Mouse (Mus musculus) layer of hippocampus, adult 9-10 months (tissue): Measurements from ENCODE around the gene Trpc7.

Experiments used
- DNase-seq: peaks from one replicate; pipeline ENCODE4 v3.0.0; 2022; ENCODE audit warnings: low spot score

The Trpc7 gene

GRCm38 (mm10) chr13:56895893-56896292 lies at the start of gene Trpc7:
Gene Trpc7 (minus strand): TSS chr13:56895993.
- DNase-seq: no peak

GRCm38 (mm10) chr13:56939261-56939660 lies 43.5 kb upstream of the Trpc7 start:
- no peak for DNase-seq

DNA sequence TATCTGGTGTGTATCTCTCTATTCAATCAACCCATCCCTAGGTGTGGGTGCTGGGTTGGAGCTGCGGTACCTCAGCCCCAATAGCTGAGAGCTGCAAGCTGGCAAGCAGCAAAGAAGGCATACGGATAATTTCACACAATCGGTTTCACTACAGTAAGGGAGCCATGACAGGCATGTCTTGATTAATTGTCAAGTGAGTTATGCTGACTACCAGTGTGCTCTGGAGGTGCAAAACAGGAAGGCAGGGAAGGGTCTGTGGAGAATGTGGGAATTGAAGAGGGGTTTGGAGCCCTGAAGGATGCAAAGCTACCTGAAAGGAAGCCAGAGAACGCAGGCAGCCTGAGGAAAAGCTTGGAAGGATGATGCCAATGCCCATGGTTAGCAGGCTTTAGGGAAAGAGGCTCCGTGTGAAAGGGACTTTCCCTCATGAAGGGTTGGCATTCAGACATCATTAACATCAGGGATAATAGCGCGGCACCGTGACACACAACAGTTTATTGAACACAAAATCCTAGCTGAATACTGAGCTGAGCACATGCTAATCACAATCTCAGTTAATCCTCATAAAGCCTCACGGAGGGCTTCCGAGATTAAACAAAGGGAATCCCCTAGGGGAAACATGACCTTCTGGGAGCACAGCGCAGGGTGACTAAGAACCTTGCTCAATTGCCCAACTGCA lies 38.2 kb upstream of the Trpc7 start:
- no peak for DNase-seq

- no peak for DNase-seq
These were observed 34.6 kb upstream of the Trpc7 start for GRCm38 (mm10) chr13:56930421-56930820.

- no peak for DNase-seq
These were observed 27.2 kb upstream of the Trpc7 start for GRCm38 (mm10) chr13:56922976-56923375.

GRCm38 (mm10) chr13:56921251-56921650 lies 25.5 kb upstream of the Trpc7 start:
- no peak for DNase-seq

GRCm38 (mm10) chr13:56914721-56915120 lies 18.9 kb upstream of the Trpc7 start:
- DNase-seq: no peak

DNA sequence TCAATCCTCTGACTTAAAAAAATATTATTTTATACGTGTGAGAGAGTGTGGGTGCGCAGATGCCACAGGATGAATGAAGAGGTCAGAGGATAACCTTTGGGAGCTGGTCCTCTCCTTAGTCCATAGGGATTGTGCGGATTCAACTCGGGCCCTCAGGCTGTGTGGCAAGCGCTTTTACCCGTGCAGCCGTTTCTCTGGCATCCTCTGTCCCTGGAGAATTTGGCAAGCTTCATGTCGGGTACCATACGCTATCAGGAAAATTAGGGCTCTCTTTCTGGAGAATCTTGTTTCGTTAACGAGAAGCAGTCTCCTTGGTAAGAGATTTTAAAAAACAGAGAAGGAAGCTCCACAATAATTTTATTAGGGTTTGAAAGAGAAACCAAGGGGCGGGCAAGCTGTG lies 15.3 kb upstream of the Trpc7 start:
- DNase-seq: no peak

DNA sequence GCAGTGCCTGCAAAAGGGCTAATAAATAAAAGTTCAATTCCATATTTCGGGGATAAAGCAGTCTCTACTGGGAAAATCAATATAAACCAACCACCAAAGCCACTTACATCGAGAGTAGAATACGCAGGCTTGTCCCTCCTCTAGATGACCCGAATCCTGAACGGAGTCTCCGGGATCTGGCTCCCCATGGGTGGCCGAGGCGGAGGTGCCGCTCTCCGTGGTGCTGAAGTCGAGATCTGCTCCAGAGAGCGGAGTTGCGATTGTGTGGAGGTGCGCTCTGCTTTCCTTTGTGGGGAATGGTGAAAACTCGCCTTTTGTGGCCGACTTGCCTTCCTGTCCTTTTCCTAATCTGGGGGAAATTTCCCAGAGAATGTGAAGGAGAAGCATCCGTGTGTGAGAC lies 407 bp downstream of the Trpc7 start:
- no peak for DNase-seq

DNA sequence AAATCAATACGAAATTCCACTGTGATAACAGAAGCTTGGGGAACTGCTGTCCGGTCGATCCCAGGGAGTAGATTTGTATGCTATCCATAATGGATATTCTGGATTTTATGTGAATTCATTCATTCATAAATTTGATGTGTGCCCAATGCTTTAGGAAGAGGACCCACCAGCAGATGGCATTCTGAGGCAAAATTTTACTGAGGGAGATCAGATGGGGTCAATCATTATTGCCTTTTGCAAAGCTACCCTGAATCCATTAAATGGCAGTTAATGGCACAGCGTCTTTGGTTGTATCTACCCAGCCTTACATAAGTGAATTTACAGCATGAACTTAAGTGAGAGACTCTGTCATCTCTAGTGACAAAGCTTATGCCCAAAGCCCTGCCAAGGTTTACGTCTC lies 1.2 kb downstream of the Trpc7 start:
- no peak for DNase-seq

DNA sequence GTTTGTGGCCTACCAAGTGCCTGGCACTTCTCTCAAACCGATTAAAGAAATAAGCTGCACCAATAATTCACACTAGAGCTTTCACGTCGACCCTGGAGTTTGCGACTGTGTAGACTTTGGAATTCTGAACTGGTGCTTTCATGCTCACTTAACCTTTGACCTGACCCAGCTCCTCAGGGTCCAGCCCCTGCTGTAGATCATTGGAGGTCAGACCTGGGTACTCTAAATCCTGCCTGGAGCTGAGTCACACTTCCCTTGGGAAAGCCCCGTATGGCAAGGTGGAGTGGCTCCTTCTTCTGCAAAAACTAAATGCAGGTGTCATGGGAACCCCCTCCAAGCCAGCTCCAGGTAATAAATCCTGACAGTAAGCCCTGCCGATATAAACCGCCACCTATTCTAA lies 5.9 kb downstream of the Trpc7 start:
- DNase-seq: no peak

- DNase-seq: no peak
These were observed 12.9 kb downstream of the Trpc7 start for GRCm38 (mm10) chr13:56882931-56883330.

DNA sequence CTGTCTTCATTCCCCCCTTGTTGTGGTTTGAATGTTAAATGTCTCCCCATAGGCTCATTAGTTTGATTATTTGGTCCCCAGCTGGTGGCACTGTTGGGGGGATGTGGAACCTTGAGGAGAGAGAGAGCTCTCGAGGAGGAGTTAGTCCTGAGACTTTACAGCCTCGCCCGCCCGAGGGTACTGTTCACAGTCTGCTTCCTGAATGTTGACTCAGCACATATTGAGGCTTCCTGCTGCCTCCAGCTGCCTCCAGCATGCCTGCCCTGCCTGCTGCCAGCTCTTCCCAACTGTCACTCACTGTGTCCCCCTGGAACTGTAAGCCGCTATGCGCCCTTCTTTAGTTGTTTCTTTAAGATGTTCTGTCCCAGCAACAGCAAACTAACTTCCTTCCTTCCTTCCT lies 31.2 kb downstream of the Trpc7 start:
- DNase-seq: no peak

- no peak for DNase-seq
These were observed 33.8 kb downstream of the Trpc7 start for GRCm38 (mm10) chr13:56862011-56862410.

- DNase-seq: no peak
These were observed 41.3 kb downstream of the Trpc7 start for GRCm38 (mm10) chr13:56854506-56854905.

DNA sequence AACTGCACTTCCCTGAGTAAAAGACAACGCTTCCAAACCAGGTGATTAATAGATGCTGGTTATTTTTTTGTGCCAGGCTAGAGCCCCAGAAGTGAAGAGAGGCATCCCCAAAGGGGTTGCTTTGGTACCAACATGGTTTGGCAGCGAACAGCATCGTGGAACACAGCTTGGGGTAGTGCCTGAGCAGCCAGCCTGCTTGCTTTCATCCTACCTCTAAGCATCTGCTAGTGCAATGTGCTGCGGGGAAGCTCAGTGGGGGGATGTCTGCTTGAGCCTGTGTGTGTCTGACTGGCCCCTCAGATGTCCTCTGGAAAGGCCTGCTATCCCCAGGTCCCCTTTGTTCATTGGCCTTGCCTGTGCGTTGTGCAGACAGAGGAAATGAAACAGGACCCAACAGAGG lies 42.4 kb downstream of the Trpc7 start:
- no peak for DNase-seq

DNA sequence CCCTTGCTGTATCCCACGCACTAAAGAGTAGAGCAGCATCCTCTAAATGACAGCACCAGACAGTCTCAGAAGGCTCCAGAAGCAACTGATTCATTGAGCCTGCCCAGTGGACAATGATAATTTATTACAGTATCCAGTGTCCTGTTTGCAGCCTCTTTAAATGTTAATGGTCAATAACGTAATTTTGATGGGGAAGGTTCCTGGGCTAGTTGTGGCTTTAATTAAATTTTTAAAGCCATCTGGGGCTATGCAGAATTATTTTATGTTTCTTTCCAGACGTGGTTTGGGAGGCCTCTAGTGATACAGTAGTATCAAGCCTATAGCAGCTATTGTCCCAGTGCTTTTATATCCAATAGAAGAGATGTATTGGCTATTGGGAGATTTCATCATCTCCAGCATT lies 49.9 kb downstream of the Trpc7 start:
- DNase-seq: no peak

DNA sequence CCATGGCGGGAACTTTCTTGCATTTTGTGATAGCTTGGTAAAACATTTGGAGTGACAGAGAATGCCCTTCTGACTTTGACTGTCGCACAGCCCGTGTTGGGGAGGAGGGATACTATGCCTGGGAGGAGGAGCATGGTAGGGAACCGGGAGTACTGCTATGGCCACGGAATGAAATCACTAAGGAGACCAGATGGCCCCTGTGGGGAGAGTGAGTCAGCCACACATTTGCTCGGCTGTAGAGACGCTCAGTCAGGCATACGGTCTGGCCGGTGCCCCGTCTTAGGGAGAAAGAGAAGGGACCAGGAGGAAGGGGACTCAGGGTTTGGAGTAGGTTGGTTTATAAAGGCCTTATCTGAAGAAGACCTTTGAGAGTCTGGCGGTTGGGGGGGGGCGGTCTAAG lies 80.3 kb downstream of the Trpc7 start:
- no peak for DNase-seq

DNA sequence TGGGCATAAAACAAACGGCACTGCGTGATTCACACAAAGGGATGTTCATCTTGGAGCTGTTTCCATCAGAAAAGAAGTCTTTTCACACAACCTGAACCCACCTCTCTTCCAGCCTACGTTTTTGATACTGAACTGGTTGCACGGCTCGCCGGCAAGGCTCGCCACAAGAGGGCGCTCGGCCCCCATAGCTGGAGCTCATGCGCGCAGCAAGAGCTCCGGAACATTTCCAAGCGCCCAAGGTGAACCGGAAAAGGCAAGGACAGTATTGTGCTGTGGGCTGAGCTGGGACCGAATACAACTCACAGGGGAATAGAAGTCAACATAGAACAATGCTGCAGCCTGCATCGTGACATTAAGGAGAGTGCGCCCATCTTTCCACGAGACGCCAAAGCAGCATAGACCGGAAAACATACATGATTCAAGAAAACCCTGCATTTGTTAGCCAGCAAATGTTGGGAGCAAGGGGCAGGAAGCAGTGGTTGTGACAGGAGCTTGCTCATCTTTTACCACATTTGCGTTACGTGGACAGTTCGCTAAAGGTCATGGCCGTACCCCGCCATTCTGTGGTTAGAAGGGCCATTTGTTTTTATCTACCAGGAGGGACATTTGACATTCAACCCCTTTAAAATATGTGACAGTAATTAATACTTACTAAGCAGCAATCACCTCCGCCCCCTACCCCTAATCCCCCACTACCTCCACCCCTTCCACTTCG lies 88.9 kb downstream of the Trpc7 start:
- DNase-seq: peak; percentile 83

DNA sequence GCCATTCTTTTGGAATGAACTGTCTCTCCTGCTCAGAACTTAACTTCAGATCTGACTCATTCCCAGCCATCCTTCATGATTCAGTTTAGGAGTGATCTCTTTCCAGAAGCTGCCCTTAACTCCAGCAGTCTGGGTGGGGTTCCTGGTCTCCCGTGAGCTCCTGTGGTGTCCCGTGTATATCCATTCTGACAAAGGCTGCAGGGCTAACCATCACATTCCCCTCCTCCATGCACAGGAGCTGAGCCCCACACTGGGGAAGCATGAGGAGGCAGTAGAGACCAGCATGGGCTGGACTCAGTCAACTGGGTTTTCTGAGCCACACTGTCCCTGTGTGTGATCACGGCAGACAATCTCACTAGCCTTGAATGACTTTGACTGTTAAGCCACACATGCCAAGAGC lies 90.7 kb downstream of the Trpc7 start:
- DNase-seq: no peak

DNA sequence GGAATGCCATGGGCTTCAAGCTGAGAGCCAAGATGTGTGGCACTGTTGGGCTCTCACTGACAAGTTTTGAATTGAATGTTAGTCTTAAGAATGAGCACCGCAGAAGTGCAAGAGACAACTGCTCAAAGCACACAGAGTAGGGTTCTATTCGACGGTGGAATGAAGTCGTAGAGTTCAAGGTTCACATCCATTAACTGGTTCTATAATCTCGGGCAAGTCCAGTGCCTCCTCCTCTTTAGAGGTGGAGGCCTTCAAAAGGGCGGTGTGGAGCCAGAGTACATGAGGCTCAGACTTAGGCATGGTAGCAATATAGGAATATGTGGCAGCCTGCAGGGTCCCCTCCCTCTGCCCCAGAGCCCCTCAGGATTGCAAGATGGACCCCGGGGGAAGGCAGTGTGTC lies 98.3 kb downstream of the Trpc7 start:
- DNase-seq: no peak

GRCm38 (mm10) chr13:56795501-56795900 lies 100.3 kb downstream of the Trpc7 start:
- DNase-seq: no peak

- DNase-seq: no peak
These were observed 101.4 kb downstream of the Trpc7 start for GRCm38 (mm10) chr13:56794441-56794840.

DNA sequence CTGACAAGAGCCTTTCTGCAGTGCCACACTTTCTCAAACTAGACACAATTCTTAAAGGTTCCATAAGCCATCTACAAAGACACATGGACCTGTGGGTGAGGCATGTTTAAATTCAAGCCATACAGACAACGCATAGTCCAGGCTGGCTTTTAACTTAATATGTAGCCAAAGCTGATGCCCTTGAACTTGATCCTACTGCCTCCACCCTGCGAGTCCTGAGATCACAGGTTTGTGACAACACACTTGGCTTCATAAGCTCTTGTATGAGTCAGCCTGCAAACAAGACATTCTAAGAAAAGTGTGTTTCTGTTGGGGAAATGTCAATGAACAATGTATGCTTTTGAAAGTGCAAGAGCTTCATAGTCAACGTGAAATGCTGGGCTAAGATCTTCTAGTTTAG lies 102.9 kb downstream of the Trpc7 start:
- DNase-seq: no peak
